Mouse (Mus musculus) myocyte (in vitro differentiated cells): ENCODE results near the gene Nup107. TPM values are rescaled to one million over a fixed set of nuclear protein-coding genes. Genes with fewer than 3 reads are reported as not detected.
"Not testable (repeated sequence)": the region's sequence is repeated elsewhere in the genome, so short reads cannot be mapped to it uniquely, and the experiment has no call there.

ENCODE experiments used
- H3K27me3 ChIP-seq: one replicate; pipeline ENCODE4 v1.6.1; 2011; ENCODE audit not compliant: control insufficient read depth, insufficient read depth, insufficient read length
- H3K36me3 ChIP-seq: one replicate; pipeline ENCODE4 v1.6.1; 2011; ENCODE audit not compliant: control insufficient read depth, insufficient read depth
- H3K4me2 ChIP-seq: one replicate; pipeline ENCODE4 v1.6.1; 2011; ENCODE audit warnings: low read depth, control low read depth
- H3K4me3 ChIP-seq: one replicate; pipeline ENCODE4 v1.5.1; 2011; ENCODE audit warnings: mild to moderate bottlenecking, control low read depth, moderate library complexity
- H3K79me2 ChIP-seq: one replicate; pipeline ENCODE4 v1.6.1; 2011; ENCODE audit not compliant: control insufficient read depth, insufficient read depth
- H3ac ChIP-seq: one replicate; pipeline ENCODE4 v1.6.1; 2011; ENCODE audit not compliant: control insufficient read depth, insufficient read length
- CEBPB ChIP-seq: IDR thresholded peaks from 2 replicates; pipeline ENCODE4 v1.6.1; 2011; ENCODE audit warnings: mild to moderate bottlenecking, moderate library complexity; ENCODE audit not compliant: poor library complexity, insufficient read depth, severe bottlenecking
- E2F4 ChIP-seq: IDR thresholded peaks from one replicate; pipeline ENCODE4 v1.6.1; 2011; ENCODE audit warnings: mild to moderate bottlenecking, control low read depth, moderate library complexity; ENCODE audit not compliant: insufficient read depth
- MAX ChIP-seq: IDR thresholded peaks from one replicate; pipeline ENCODE4 v1.6.1; 2011; ENCODE audit warnings: low read depth, mild to moderate bottlenecking, control low read depth
- MYOD1 ChIP-seq, 3 experiments: IDR thresholded peaks; one replicate each; pipeline ENCODE4 v1.6.1; 2011; ENCODE audit warnings: control low read depth in 2 of 3, low read depth in 2 of 3, mild to moderate bottlenecking in 2 of 3, moderate library complexity in 1 of 3; ENCODE audit not compliant: insufficient read length in 2 of 3, control insufficient read depth in 1 of 3
- MYOG ChIP-seq, 3 experiments: IDR thresholded peaks; one replicate each; pipeline ENCODE4 v1.6.1; 2011; ENCODE audit warnings: control low read depth in 2 of 3, low read depth in 2 of 3, mild to moderate bottlenecking in 2 of 3; ENCODE audit not compliant: insufficient read length in 2 of 3, control insufficient read depth in 1 of 3, insufficient read depth in 1 of 3
- POLR2A ChIP-seq: IDR thresholded peaks from one replicate; pipeline ENCODE4 v1.6.1; 2011; ENCODE audit warnings: low read depth, mild to moderate bottlenecking, control low read depth, moderate library complexity; ENCODE audit not compliant: insufficient read length
- POLR2AphosphoS2 ChIP-seq: IDR thresholded peaks from one replicate; pipeline ENCODE4 v1.6.1; 2011; ENCODE audit warnings: low read depth, control low read depth; ENCODE audit not compliant: insufficient read length
- REST ChIP-seq: IDR thresholded peaks from one replicate; pipeline ENCODE4 v1.6.1; 2011; ENCODE audit warnings: mild to moderate bottlenecking, control low read depth, moderate library complexity; ENCODE audit not compliant: insufficient read depth, insufficient read length
- SRF ChIP-seq: IDR thresholded peaks from one replicate; pipeline ENCODE4 v1.6.1; 2011; ENCODE audit warnings: low read depth; ENCODE audit not compliant: control insufficient read depth, insufficient read length
- TCF12 ChIP-seq: IDR thresholded peaks from one replicate; pipeline ENCODE4 v1.6.1; 2011; ENCODE audit warnings: mild to moderate bottlenecking, control low read depth; ENCODE audit not compliant: poor library complexity, insufficient read depth, severe bottlenecking
- TCF3 ChIP-seq: IDR thresholded peaks from one replicate; pipeline ENCODE4 v1.6.1; 2011; ENCODE audit warnings: low read depth, control low read depth; ENCODE audit not compliant: insufficient read length
- USF1 ChIP-seq: IDR thresholded peaks from one replicate; pipeline ENCODE4 v1.6.1; 2011; ENCODE audit warnings: low read depth, mild to moderate bottlenecking, control low read depth, moderate library complexity
- polyA plus RNA-seq: library from polyadenylated mRNA; unstranded; fragments of >200 nt; fragmentation: generic; extraction: Trizol; gene quantifications from one replicate; pipeline ENCODE4 v1.2.1, GENCODE M21; 2012; ENCODE audit warnings: missing spikeins

Gene Nup107
- polyA plus RNA-seq, 1 experiment: 16.8 TPM

DNA sequence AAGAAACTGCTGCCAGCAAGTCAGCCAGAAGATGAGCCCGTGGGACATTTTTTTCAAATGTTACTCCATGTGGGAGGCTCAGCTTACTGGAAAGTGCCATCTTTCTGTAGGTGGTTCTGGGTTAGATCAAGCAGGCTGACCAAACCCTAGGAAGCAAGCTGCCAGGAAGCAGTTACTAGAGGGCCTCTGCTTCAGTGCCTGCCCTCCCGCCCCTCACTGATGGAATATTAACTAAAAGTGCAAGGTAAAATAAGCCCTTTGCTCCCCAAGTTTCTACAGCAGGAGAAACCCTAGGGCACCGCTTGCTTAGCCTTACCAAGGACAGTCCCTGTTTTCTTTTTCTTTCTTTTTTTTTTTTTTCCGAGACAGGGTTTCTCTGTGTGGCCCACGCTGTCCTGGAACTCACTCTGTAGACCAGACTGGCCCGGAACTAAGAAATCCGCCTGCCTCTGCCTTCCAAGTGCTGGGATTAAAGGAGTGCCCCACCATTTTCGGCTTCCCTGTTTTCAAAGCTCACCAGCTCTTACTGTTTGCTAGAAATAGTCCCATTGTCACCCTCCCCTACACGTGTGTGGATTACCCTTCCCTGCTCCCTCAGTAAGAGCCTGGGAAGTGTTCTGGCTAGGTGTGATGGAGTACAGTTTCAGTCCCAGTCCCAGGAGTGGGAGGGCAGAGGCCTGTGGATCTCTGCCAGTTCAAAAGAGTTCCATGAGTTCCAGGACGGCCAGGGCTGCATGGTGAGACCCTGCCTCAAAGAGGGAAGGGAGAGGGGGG lies 44.0 kb downstream of the Nup107 start:
- Histone ChIP-seq H3K36me3 (peaks cover 30% of the 10 kb centered on the region), H3K79me2 (peaks cover 10% of the 10 kb centered on the region), H3K27me3 (no peaks in the 10 kb centered on the region), H3K4me2 (no peak overlapping the region), H3ac (no peak overlapping the region), H3K4me3 (no peak overlapping the region)
- TF ChIP-seq MYOD1 (IDR thresholded peaks at IDR 0.05; ENCODE audit: control insufficient read depth in 1 of 3, insufficient read length in 2 of 3, low read depth in 2 of 3) (no peak), POLR2AphosphoS2 (no peak), MAX (no peak), USF1 (no peak), MYOG (IDR thresholded peaks at IDR 0.05; ENCODE audit: control insufficient read depth in 1 of 3, insufficient read depth in 1 of 3, insufficient read length in 2 of 3, low read depth in 2 of 3) (no peak), TCF3 (no peak), POLR2A (no peak), E2F4 (no peak), CEBPB (no peak)

DNA sequence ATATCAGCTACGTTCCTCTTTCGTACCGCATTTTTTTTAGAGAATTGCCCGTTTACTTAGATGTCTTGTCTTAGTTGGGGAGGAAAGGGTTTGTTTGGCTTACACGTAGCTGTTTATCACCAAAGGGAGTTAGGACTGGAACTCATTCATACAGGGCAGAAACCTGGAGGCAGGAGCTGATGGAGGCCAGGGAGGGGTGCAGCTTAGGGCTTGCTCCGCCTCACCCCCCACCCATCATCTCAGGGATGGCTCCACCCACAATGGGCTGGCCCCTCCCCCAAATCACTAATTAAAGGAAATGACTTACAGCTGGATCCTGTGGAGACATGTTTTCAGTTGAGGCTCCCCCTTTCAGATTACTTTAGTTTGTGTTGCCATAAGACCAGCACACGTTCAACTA lies 44.8 kb downstream of the Nup107 start:
- Histone ChIP-seq H3K4me3 (no peak overlapping the region), H3K4me2 (no peak overlapping the region), H3K79me2 (peaks cover 10% of the 10 kb centered on the region), H3K27me3 (no peaks in the 10 kb centered on the region), H3ac (no peak overlapping the region), H3K36me3 (peaks cover 24% of the 10 kb centered on the region)
- no peak for TF ChIP-seq SRF
- TF ChIP-seq CEBPB: no peak
- TF ChIP-seq POLR2AphosphoS2: no peak
- no peak for TF ChIP-seq E2F4
- no peak for TF ChIP-seq TCF12
- no peak for TF ChIP-seq REST
- TF ChIP-seq MAX: no peak
- no peak for TF ChIP-seq TCF3
- TF ChIP-seq MYOD1 (IDR thresholded peaks at IDR 0.05; ENCODE audit: control insufficient read depth in 1 of 3, insufficient read length in 2 of 3, low read depth in 2 of 3): no peak
- no peak for TF ChIP-seq USF1
- no peak for TF ChIP-seq MYOG (IDR thresholded peaks at IDR 0.05; ENCODE audit: control insufficient read depth in 1 of 3, insufficient read depth in 1 of 3, insufficient read length in 2 of 3, low read depth in 2 of 3)
- no peak for TF ChIP-seq POLR2A

GRCm38 (mm10) chr10:117746297-117746883 lies 46.1 kb downstream of the Nup107 start, which contains the start of gene Slc35e3:
Slc35e3 (minus strand) TSS chr10:117746365.
- Histone ChIP-seq H3K4me3 (peak within 1 kb of the TSS; percentile 30), H3ac (no peak within 1 kb of the TSS), H3K79me2 (peaks cover 10% of the 10 kb centered on the region), H3K36me3 (peaks cover 16% of the 10 kb centered on the region), H3K27me3 (no peaks in the 10 kb centered on the region), H3K4me2 (peak within 1 kb of the TSS; percentile 81)
- TF ChIP-seq REST (no peak), CEBPB (peak; percentile 71), SRF (no peak), USF1 (peak; percentile 93), MYOG (IDR thresholded peaks at IDR 0.05; ENCODE audit: control insufficient read depth in 1 of 3, insufficient read depth in 1 of 3, insufficient read length in 2 of 3, low read depth in 2 of 3) (no peak), TCF12 (no peak), MYOD1 (IDR thresholded peaks at IDR 0.05; ENCODE audit: control insufficient read depth in 1 of 3, insufficient read length in 2 of 3, low read depth in 2 of 3) (peak in 1 of 3 experiments; percentile 6), POLR2A (peak; percentile 72), TCF3 (no peak), E2F4 (no peak), MAX (no peak), POLR2AphosphoS2 (peak; percentile 76)

DNA sequence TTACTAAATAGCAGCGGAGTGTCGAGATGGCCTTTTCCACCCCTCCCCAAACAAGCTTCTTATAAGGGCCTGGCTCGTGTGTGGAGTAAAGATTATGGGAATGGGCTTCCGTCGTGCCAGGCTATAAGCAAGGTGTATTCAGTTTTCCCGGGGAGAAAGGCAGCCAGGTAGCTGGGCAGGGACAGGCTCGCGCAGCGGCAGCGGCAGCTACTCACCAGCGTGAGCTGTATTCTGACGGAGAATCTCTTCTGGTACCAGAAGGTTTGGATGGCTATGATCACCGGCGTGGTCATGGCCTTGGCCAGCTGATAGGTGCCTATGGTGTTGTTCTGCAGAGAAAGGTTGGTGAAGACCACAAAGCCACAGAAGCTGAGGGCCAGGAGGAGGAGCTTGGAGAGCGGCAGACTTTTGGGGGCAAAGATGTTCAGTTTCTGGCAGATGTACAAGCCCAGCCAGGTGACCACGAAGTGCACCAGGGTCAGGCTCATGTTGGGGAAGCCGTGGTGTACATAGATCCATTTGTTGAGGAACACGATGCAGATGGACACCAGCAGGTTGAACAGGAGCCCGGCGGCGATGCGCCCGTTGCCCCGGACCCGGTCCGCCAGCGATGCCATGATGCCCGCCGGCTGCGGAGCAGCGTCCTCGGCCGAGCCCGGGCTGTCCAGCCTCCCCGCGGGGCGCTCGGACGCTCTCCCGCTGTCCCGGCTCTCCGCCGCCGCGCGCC lies 46.8 kb downstream of the Nup107 start:
- H3K36me3 ChIP-seq: peaks cover 10% of the 10 kb centered on the region
- H3K27me3 ChIP-seq, H3ac ChIP-seq, H3K79me2 ChIP-seq: not testable (repeated sequence)
- peak overlapping the region; percentile 81 for H3K4me2 ChIP-seq
- H3K4me3 ChIP-seq: peak overlapping the region; percentile 30

GRCm38 (mm10) chr10:117743917-117744316 lies 48.6 kb downstream of the Nup107 start:
- Histone ChIP-seq H3K27me3 (no peaks in the 10 kb centered on the region), H3K4me3 (no peak overlapping the region), H3K4me2 (no peak overlapping the region), H3K79me2 (peaks cover 10% of the 10 kb centered on the region), H3K36me3 (peaks cover 6% of the 10 kb centered on the region), H3ac (no peak overlapping the region)
- TF ChIP-seq TCF3 (no peak), MYOD1 (IDR thresholded peaks at IDR 0.05; ENCODE audit: control insufficient read depth in 1 of 3, insufficient read length in 2 of 3, low read depth in 2 of 3) (no peak), MYOG (IDR thresholded peaks at IDR 0.05; ENCODE audit: control insufficient read depth in 1 of 3, insufficient read depth in 1 of 3, insufficient read length in 2 of 3, low read depth in 2 of 3) (no peak), MAX (no peak), TCF12 (no peak), POLR2AphosphoS2 (no peak), CEBPB (no peak), REST (no peak), SRF (no peak), USF1 (no peak), POLR2A (no peak), E2F4 (no peak)
